Mouse (Mus musculus) C2C12 (cell line): ENCODE measurements around the gene Ubr1.

ENCODE experiments used
- CEBPB ChIP-seq: IDR thresholded peaks from one replicate; pipeline ENCODE4 v1.6.1; 2011; ENCODE audit warnings: low read depth, mild to moderate bottlenecking, control low read depth, moderate library complexity
- CTCF ChIP-seq: IDR thresholded peaks from one replicate; pipeline ENCODE4 v1.5.1; 2011; ENCODE audit not compliant: control insufficient read depth, insufficient read depth, insufficient read length
- FOSL1 ChIP-seq: IDR thresholded peaks from one replicate; pipeline ENCODE4 v1.8.0; 2011; ENCODE audit warnings: mild to moderate bottlenecking, low read length; ENCODE audit not compliant: poor library complexity, insufficient read depth, severe bottlenecking
- MAX ChIP-seq: IDR thresholded peaks from one replicate; pipeline ENCODE4 v1.6.1; 2011; ENCODE audit warnings: mild to moderate bottlenecking, control low read depth
- MYOD1 ChIP-seq: IDR thresholded peaks from one replicate; pipeline ENCODE4 v1.6.1; 2011; ENCODE audit warnings: low read depth; ENCODE audit not compliant: control insufficient read depth, insufficient read length
- MYOG ChIP-seq: IDR thresholded peaks from one replicate; pipeline ENCODE4 v1.6.1; 2011; ENCODE audit not compliant: control insufficient read depth, insufficient read length; ENCODE audit errors: extremely low read depth
- USF1 ChIP-seq: IDR thresholded peaks from one replicate; pipeline ENCODE4 v1.6.1; 2011; ENCODE audit warnings: low read depth, mild to moderate bottlenecking, control low read depth, moderate library complexity

- no peak for TF ChIP-seq CTCF
- no peak for TF ChIP-seq MAX
- no peak for TF ChIP-seq MYOD1
- TF ChIP-seq USF1, result no peak
- TF ChIP-seq MYOG, result no peak
- no peak for TF ChIP-seq CEBPB
- no peak for TF ChIP-seq FOSL1
Measured at GRCm38 (mm10) chr2:120850424-120851082, 120.0 kb downstream of the Ubr1 start, which contains the start of gene Ttbk2.
